Mouse (Mus musculus) brain, embryonic 14.5 days (tissue): ENCODE results near the gene Daam1.
"Not testable (repeated sequence)": the region's sequence is repeated elsewhere in the genome, so short reads cannot be mapped to it uniquely, and the experiment has no call there.

ENCODE experiments used
- CTCF ChIP-seq: fragments of 200-500 bp; IDR thresholded peaks from 2 replicates; pipeline ENCODE4 v1.5.1; 2012; ENCODE audit warnings: inconsistent platforms, mild to moderate bottlenecking, moderate library complexity, borderline replicate concordance; ENCODE audit not compliant: insufficient read depth, insufficient read length; ENCODE audit errors: extremely low read depth
- POLR2A ChIP-seq: fragments of 200-500 bp; IDR thresholded peaks from 2 replicates; pipeline ENCODE4 v1.6.1; 2012; ENCODE audit warnings: mild to moderate bottlenecking, inconsistent platforms, borderline replicate concordance; ENCODE audit not compliant: poor library complexity, insufficient read depth, insufficient read length, severe bottlenecking; ENCODE audit errors: extremely low read depth

DNA sequence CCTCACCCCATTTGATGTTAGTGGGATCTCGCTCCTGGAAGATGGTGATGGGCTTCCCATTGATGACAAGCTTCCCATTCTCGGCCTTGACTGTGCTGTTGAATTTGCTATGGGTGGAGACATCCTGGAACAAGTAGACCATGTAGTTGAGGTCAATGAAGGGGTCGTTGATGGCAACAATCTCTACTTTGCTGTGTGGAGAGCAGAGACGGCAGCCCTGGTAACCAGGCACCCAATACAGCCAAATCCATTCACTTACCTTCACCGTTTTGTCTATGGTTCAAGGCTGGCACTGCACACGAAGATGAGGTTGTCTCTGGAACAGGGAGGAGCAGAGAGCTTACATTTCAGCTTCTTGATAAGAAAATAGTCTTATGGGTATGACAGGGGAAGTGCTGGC, 16.1 kb downstream of the Daam1 start:
- TF ChIP-seq POLR2A, CTCF: not testable (repeated sequence)
